Mouse (Mus musculus) liver, postnatal 0 days (tissue): Measurements from ENCODE around the gene Sergef. TPM values are rescaled to one million over a fixed set of nuclear protein-coding genes. Genes with fewer than 3 reads are reported as not detected.

ENCODE experiments used
- ATAC-seq: fragments of 200-750 bp; cut with Nextera tagmentation; 2 replicates; pipeline ENCODE4 v1.8.0; 2017; ENCODE audit warnings: mild to moderate bottlenecking, moderate library complexity
- DNase-seq: peaks from one replicate; pipeline ENCODE4 v3.0.0-alpha.2; 2016
- H3K27ac ChIP-seq: fragments of 300-500 bp; sonication (generic); 2 replicates; pipeline ENCODE4 v1.5.1; 2014; ENCODE audit warnings: antibody characterized with exemption, moderate library complexity, mild to moderate bottlenecking, low read depth
- H3K27me3 ChIP-seq: fragments of 300-500 bp; sonication (generic); 2 replicates; pipeline ENCODE4 v1.6.1; 2014; ENCODE audit warnings: low read length, control low read depth, mixed read lengths; ENCODE audit not compliant: insufficient read depth
- H3K36me3 ChIP-seq: fragments of 300-500 bp; sonication (generic); replicated peaks from 2 replicates; pipeline ENCODE4 v1.6.1; 2014; ENCODE audit warnings: mild to moderate bottlenecking, control low read depth, low read length, moderate library complexity, mixed read lengths; ENCODE audit not compliant: insufficient read depth
- H3K4me1 ChIP-seq: fragments of 300-500 bp; sonication (generic); 2 replicates; pipeline ENCODE4 v1.6.1; 2014; ENCODE audit warnings: antibody characterized with exemption, mild to moderate bottlenecking, control low read depth; ENCODE audit not compliant: insufficient read depth
- H3K4me2 ChIP-seq: fragments of 300-500 bp; sonication (generic); 2 replicates; pipeline ENCODE4 v1.6.1; 2014; ENCODE audit warnings: low read depth, mild to moderate bottlenecking, low read length, moderate library complexity, mixed read lengths
- H3K4me3 ChIP-seq: fragments of 300-500 bp; sonication (generic); 2 replicates; pipeline ENCODE4 v1.5.1; 2014; ENCODE audit warnings: low read depth, low read length
- H3K9ac ChIP-seq: fragments of 300-500 bp; sonication (generic); replicated peaks from 2 replicates; pipeline ENCODE4 v1.6.1; 2014; ENCODE audit warnings: mild to moderate bottlenecking, moderate library complexity
- H3K9me3 ChIP-seq: fragments of 300-500 bp; sonication (generic); 2 replicates; pipeline ENCODE4 v1.6.1; 2016; ENCODE audit warnings: mild to moderate bottlenecking, control low read depth, low read length, mixed read lengths
- CTCF ChIP-seq: sonication (generic); IDR thresholded peaks from 2 replicates; pipeline ENCODE4 v1.5.1; 2016; ENCODE audit warnings: antibody characterized with exemption, low read depth
- EP300 ChIP-seq: IDR thresholded peaks from 2 replicates; pipeline ENCODE4 v1.6.1; 2016; ENCODE audit warnings: antibody characterized with exemption, low read depth, mild to moderate bottlenecking
- WGBS: fragments of 180-500 bp; shearing (Covaris S2); extraction: QIAGEN DNeasy Blood & Tissue Kit; methylation state at CpG from one replicate; pipeline ENCODE4 v1.1.7; 2014; ENCODE audit not compliant: insufficient replicate concordance; 5-methylcytosine and 5-hydroxymethylcytosine counted together
- polyA plus RNA-seq: library from polyadenylated mRNA; unstranded; fragments of >200 nt; fragmentation: Nextera tagmentation; extraction: Ambion mirVana; gene quantifications from 2 replicates; pipeline ENCODE4 v1.2.1, GENCODE M21; 2015

The Sergef gene
- polyA plus RNA-seq, 1 experiment from 2014 or later = 4.3 TPM

GRCm38 (mm10) chr7:46542117-46542516 is 97.5 kb downstream of the Sergef start:
- no peak overlapping the region for H3K27ac ChIP-seq
- ATAC-seq (no peak), DNase-seq (no peak)
- no peak for TF ChIP-seq CTCF
- TF ChIP-seq EP300 = no peak
- no peaks in the 10 kb centered on the region for H3K27me3 ChIP-seq
- no peaks in the 10 kb centered on the region for H3K36me3 ChIP-seq
- WGBS = 72% methylated on average over 3 of the region's 3 CpGs
- H3K4me2 ChIP-seq = no peak overlapping the region
- no peaks in the 10 kb centered on the region for H3K9me3 ChIP-seq
- no peak overlapping the region for H3K9ac ChIP-seq
- H3K4me3 ChIP-seq = no peak overlapping the region
- 0 out of 2 replicates have a peak, but pooled peaks cover 4% of the 10 kb centered on the region for H3K4me1 ChIP-seq

- WGBS = 52% methylated on average over 1 of the region's 1 CpGs
- DNase-seq (no peak), ATAC-seq (no peak)
- Histone ChIP-seq H3K27me3 (no peaks in the 10 kb centered on the region), H3K4me3 (no peak overlapping the region), H3K4me1 (no peaks in the 10 kb centered on the region), H3K9ac (no peak overlapping the region), H3K4me2 (no peak overlapping the region), H3K27ac (no peak overlapping the region), H3K9me3 (no peaks in the 10 kb centered on the region), H3K36me3 (no peaks in the 10 kb centered on the region)
- no peak for TF ChIP-seq EP300
Observed at GRCm38 (mm10) chr7:46540616-46541015, 99.0 kb downstream of the Sergef start.

- no peak for DNase-seq
- no peaks in the 10 kb centered on the region for H3K27me3 ChIP-seq
- TF ChIP-seq CTCF (no peak), EP300 (no peak)
- no peaks in the 10 kb centered on the region for H3K36me3 ChIP-seq
- H3K27ac ChIP-seq = no peak overlapping the region
- no peak overlapping the region for H3K4me2 ChIP-seq
- no peaks in the 10 kb centered on the region for H3K9me3 ChIP-seq
- H3K4me3 ChIP-seq = no peak overlapping the region
- WGBS = 69% methylated on average over 9 of the region's 9 CpGs
- H3K9ac ChIP-seq = no peak overlapping the region
- ATAC-seq = no peak
- H3K4me1 ChIP-seq = no peaks in the 10 kb centered on the region
Observed at GRCm38 (mm10) chr7:46536456-46537097, 103.0 kb downstream of the Sergef start.

- peak; percentile 48 for TF ChIP-seq CTCF
- no peak for TF ChIP-seq EP300
- Histone ChIP-seq H3K4me1 (no peaks in the 10 kb centered on the region), H3K4me3 (no peak overlapping the region), H3K27me3 (no peaks in the 10 kb centered on the region), H3K4me2 (no peak overlapping the region), H3K27ac (no peak overlapping the region), H3K36me3 (no peaks in the 10 kb centered on the region), H3K9me3 (no peaks in the 10 kb centered on the region), H3K9ac (no peak overlapping the region)
- 44% methylated on average over 10 of the region's 10 CpGs for WGBS
- ATAC-seq (no peak), DNase-seq (peak; percentile 39)
Observed at GRCm38 (mm10) chr7:46535429-46535799, 104.2 kb downstream of the Sergef start.

GRCm38 (mm10) chr7:46534767-46535428 is 104.7 kb downstream of the Sergef start:
- no peak overlapping the region for H3K9ac ChIP-seq
- H3K4me1 ChIP-seq = no peaks in the 10 kb centered on the region
- no peaks in the 10 kb centered on the region for H3K9me3 ChIP-seq
- whole genome bisulfite sequencing = 76% methylated on average over 11 of the region's 11 CpGs
- H3K27me3 ChIP-seq = no peaks in the 10 kb centered on the region
- H3K36me3 ChIP-seq = no peaks in the 10 kb centered on the region
- no peak overlapping the region for H3K4me3 ChIP-seq
- no peak for ATAC-seq
- no peak overlapping the region for H3K27ac ChIP-seq
- no peak overlapping the region for H3K4me2 ChIP-seq
- no peak for DNase-seq
- TF ChIP-seq CTCF = no peak
- no peak for TF ChIP-seq EP300

GRCm38 (mm10) chr7:46533518-46533917 is 106.1 kb downstream of the Sergef start:
- ATAC-seq (no peak), DNase-seq (no peak)
- H3K27me3 ChIP-seq = no peaks in the 10 kb centered on the region
- WGBS = 80% methylated on average over 11 of the region's 11 CpGs
- no peak overlapping the region for H3K9ac ChIP-seq
- H3K4me2 ChIP-seq = no peak overlapping the region
- no peaks in the 10 kb centered on the region for H3K9me3 ChIP-seq
- no peaks in the 10 kb centered on the region for H3K36me3 ChIP-seq
- H3K4me1 ChIP-seq = no peaks in the 10 kb centered on the region
- no peak for TF ChIP-seq EP300
- TF ChIP-seq CTCF = no peak
- no peak overlapping the region for H3K27ac ChIP-seq
- H3K4me3 ChIP-seq = no peak overlapping the region

GRCm38 (mm10) chr7:46531345-46531744 is 108.3 kb downstream of the Sergef start:
- Histone ChIP-seq H3K36me3 (no peaks in the 10 kb centered on the region), H3K9me3 (no peaks in the 10 kb centered on the region), H3K27me3 (no peaks in the 10 kb centered on the region), H3K4me1 (no peaks in the 10 kb centered on the region), H3K9ac (no peak overlapping the region), H3K4me3 (no peak overlapping the region), H3K4me2 (no peak overlapping the region), H3K27ac (no peak overlapping the region)
- ATAC-seq (no peak), DNase-seq (no peak)
- no peak for TF ChIP-seq CTCF
- no peak for TF ChIP-seq EP300
- WGBS = 42% methylated on average over 5 of the region's 5 CpGs
